ENCODE assay signal across 8 mouse cellular contexts in the genomic region with DNA sequence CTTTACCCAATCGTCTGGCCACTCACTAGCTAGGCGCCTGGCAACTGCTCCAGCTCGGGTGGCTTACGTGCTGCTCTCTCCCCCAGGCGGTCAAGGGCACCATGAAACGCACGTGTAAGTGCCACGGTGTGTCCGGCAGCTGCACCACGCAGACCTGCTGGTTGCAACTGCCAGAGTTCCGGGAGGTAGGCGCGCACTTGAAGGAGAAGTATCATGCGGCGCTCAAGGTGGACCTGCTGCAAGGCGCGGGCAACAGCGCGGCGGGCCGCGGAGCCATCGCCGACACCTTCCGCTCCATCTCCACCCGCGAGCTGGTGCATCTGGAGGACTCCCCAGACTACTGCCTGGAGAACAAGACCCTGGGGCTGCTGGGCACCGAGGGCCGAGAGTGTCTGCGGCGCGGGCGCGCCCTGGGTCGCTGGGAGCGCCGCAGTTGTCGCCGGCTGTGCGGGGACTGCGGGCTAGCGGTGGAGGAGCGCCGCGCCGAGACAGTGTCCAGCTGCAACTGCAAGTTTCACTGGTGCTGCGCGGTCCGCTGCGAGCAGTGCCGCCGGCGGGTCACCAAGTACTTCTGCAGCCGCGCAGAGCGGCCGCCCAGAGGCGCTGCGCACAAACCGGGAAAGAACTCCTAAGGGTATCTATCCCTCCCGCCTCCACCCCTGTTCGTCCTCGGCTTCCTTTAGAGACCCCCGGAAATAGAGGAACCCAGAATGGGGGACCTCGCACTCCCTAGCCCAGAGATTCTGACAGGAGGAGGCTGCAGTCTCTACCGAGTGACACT. TPM values are rescaled to one million over a fixed set of nuclear protein-coding genes. Genes with fewer than 3 reads are reported as not detected.
DNase-seq lines count a peak whose midpoint lies in the region; ATAC-seq lines count a peak whose summit lies in the region.
"Had no signal": no experiment of that assay in that cellular context is flagged by ENCODE, and none has a peak within 500 bp of the region (broad histone marks: within the 10 kb centered on the region; RNA-seq: fewer than 3 reads in every experiment).

No protein-coding gene starts in this region.

- H3K27me3 ChIP-seq in embryonic facial prominence, embryonic 11.5 days (ENCODE audit: control insufficient read depth, insufficient read depth, low read length) = peaks cover 66% of the 10 kb centered on the region
- peaks cover 70% of the 10 kb centered on the region for H3K27me3 ChIP-seq in limb, embryonic 11.5 days (ENCODE audit: control insufficient read depth, insufficient read depth, low read length)
- peaks cover 82% of the 10 kb centered on the region for H3K27me3 ChIP-seq in neural tube, embryonic 13.5 days

- peak overlapping the region; percentile 96 for H3K4me2 ChIP-seq in embryonic facial prominence, embryonic 11.5 days (ENCODE audit: low read depth, low read length)
- H3K4me2 ChIP-seq in limb, embryonic 11.5 days (ENCODE audit: low read depth, severe bottlenecking) = peak overlapping the region; percentile 95
- peak overlapping the region; percentile 94 for H3K4me2 ChIP-seq in neural tube, embryonic 13.5 days

- ATAC-seq in embryonic facial prominence, embryonic 11.5 days (replicated peaks; ENCODE audit: insufficient number of reproducible peaks, low FRiP score, low TSS enrichment, low read depth) = no peak; the same call in 1 of the 2 replicates
- no peak for ATAC-seq in limb, embryonic 11.5 days (ENCODE audit: insufficient number of reproducible peaks, low FRiP score, low TSS enrichment, low read depth)
- peak; percentile 24 for ATAC-seq in neural tube, embryonic 13.5 days (ENCODE audit: low read depth)

- peaks cover 10% of the 10 kb centered on the region for H3K4me1 ChIP-seq in embryonic facial prominence, embryonic 11.5 days (ENCODE audit: control insufficient read depth, insufficient read depth, low read length)
- H3K4me1 ChIP-seq in limb, embryonic 11.5 days (ENCODE audit: control insufficient read depth, insufficient read depth, low read length) = peaks cover 10% of the 10 kb centered on the region
- peaks cover 61% of the 10 kb centered on the region for H3K4me1 ChIP-seq in neural tube, embryonic 13.5 days (replicated peaks)

- H3K36me3 ChIP-seq in embryonic facial prominence, embryonic 11.5 days (replicated peaks; ENCODE audit: control insufficient read depth, insufficient read depth, low read depth, low read length) = no peaks in the 10 kb centered on the region
- H3K36me3 ChIP-seq in limb, embryonic 11.5 days (ENCODE audit: control insufficient read depth, insufficient read depth, low read length) = no peaks in the 10 kb centered on the region
- H3K36me3 ChIP-seq in neural tube, embryonic 13.5 days = no peaks in the 10 kb centered on the region

- under 1% methylated on average over 66 of the region's 66 CpGs for WGBS in embryonic facial prominence, embryonic 11.5 days
- under 1% methylated on average over 66 of the region's 66 CpGs for WGBS in limb, embryonic 11.5 days
- under 1% methylated on average over 66 of the region's 66 CpGs for WGBS in neural tube, embryonic 13.5 days

- no peaks in the 10 kb centered on the region for H3K9me3 ChIP-seq in embryonic facial prominence, embryonic 11.5 days (replicated peaks; ENCODE audit: control insufficient read depth, low read length)
- H3K9me3 ChIP-seq in limb, embryonic 11.5 days (ENCODE audit: control insufficient read depth, low read length) = no peaks in the 10 kb centered on the region
- no peaks in the 10 kb centered on the region for H3K9me3 ChIP-seq in neural tube, embryonic 13.5 days

- H3K4me3 ChIP-seq in embryonic facial prominence, embryonic 11.5 days (ENCODE audit: low read depth, low read length) = peak overlapping the region; percentile 46
- peak overlapping the region; percentile 42 for H3K4me3 ChIP-seq in limb, embryonic 11.5 days (ENCODE audit: low read depth, low read length)
- H3K4me3 ChIP-seq in neural tube, embryonic 13.5 days = peak overlapping the region; percentile 51

- H3K9ac ChIP-seq in embryonic facial prominence, embryonic 11.5 days (replicated peaks; ENCODE audit: low read length) = peak overlapping the region; percentile 26
- peak overlapping the region; percentile 49; the same call in 1 of the 2 replicates for H3K9ac ChIP-seq in limb, embryonic 11.5 days (ENCODE audit: low read length)
- H3K9ac ChIP-seq in neural tube, embryonic 13.5 days = peak overlapping the region; percentile 66

- no peak overlapping the region for H3K27ac ChIP-seq in embryonic facial prominence, embryonic 11.5 days (replicated peaks; ENCODE audit: low read depth, low read length)
- H3K27ac ChIP-seq in limb, embryonic 11.5 days (replicated peaks; ENCODE audit: low read depth, low read length) = no peak overlapping the region
- 0 out of 2 replicates have a peak overlapping the region, but pooled peaks have one; percentile 59 for H3K27ac ChIP-seq in neural tube, embryonic 13.5 days (replicated peaks)

- peak; percentile 48 for DNase-seq in ovary, postnatal 36 days (ENCODE audit: low spot score)
- no peak for DNase-seq in ovary, postnatal 14 days (ENCODE audit: low spot score)
- peak; percentile 64 for DNase-seq in embryonic facial prominence, embryonic 11.5 days (ENCODE audit: low spot score)
- peak; percentile 41 for DNase-seq in heart, postnatal 4 days
- DNase-seq in limb, embryonic 11.5 days (ENCODE audit: low spot score) = peak; percentile 73
- no peak for DNase-seq in urinary bladder, postnatal 4 days (ENCODE audit: low spot score in 2 of 2)

RNA-seq across cellular contexts. Expression of a gene that starts 18.4 kb away (rescaled TPM):
- 0.06 and 0.49 TPM in 2 replicates for polyA plus RNA-seq in embryonic facial prominence, embryonic 11.5 days (2014; fragmentation: Nextera tagmentation; extraction: Ambion mirVana)
- not detected for total RNA-seq in heart, postnatal 4 days (2021)
- not detected in 2 replicates for polyA plus RNA-seq in limb, embryonic 11.5 days (2014; fragmentation: Nextera tagmentation; extraction: Ambion mirVana)
- 0.54 and 0.89 TPM in 2 replicates for polyA plus RNA-seq in neural tube, embryonic 13.5 days (2015; fragmentation: Nextera tagmentation; extraction: Ambion mirVana)
- total RNA-seq: common myeloid progenitor, adult 5-6 weeks had no signal

RNA-seq across cellular contexts. Expression of a gene that starts 34.0 kb away (rescaled TPM):
- polyA plus RNA-seq in embryonic facial prominence, embryonic 11.5 days (2014; fragmentation: Nextera tagmentation; extraction: Ambion mirVana) = 0.17 and 0.24 TPM in 2 replicates
- 1 to 10 TPM; 3.9 to 4.2 TPM for total RNA-seq in heart, postnatal 4 days (2021)
- 0.24 and 0.33 TPM in 2 replicates for polyA plus RNA-seq in limb, embryonic 11.5 days (2014; fragmentation: Nextera tagmentation; extraction: Ambion mirVana)
- polyA plus RNA-seq in neural tube, embryonic 13.5 days (2015; fragmentation: Nextera tagmentation; extraction: Ambion mirVana) = 0.13 and 0.43 TPM in 2 replicates

RNA-seq across cellular contexts. Expression of a gene that starts 41.0 kb away (rescaled TPM):
- not detected in 2 replicates for polyA plus RNA-seq in embryonic facial prominence, embryonic 11.5 days (2014; fragmentation: Nextera tagmentation; extraction: Ambion mirVana)
- total RNA-seq in heart, postnatal 4 days (2021) = not detected
- not detected in 2 replicates for polyA plus RNA-seq in limb, embryonic 11.5 days (2014; fragmentation: Nextera tagmentation; extraction: Ambion mirVana)
- polyA plus RNA-seq in neural tube, embryonic 13.5 days (2015; fragmentation: Nextera tagmentation; extraction: Ambion mirVana) = not detected in 2 replicates
- total RNA-seq: common myeloid progenitor, adult 5-6 weeks had no signal

RNA-seq across cellular contexts. Expression of a gene that starts 43.6 kb away (rescaled TPM):
- polyA plus RNA-seq in embryonic facial prominence, embryonic 11.5 days (2014; fragmentation: Nextera tagmentation; extraction: Ambion mirVana) = 466 and 508 TPM in 2 replicates
- total RNA-seq in heart, postnatal 4 days (2021) = 1,000 to 10,000 TPM; 1,200 to 1,283 TPM
- 542 and 551 TPM in 2 replicates for polyA plus RNA-seq in limb, embryonic 11.5 days (2014; fragmentation: Nextera tagmentation; extraction: Ambion mirVana)
- polyA plus RNA-seq in neural tube, embryonic 13.5 days (2015; fragmentation: Nextera tagmentation; extraction: Ambion mirVana) = 654 and 741 TPM in 2 replicates

RNA-seq across cellular contexts. Expression of a gene that starts 51.0 kb away (rescaled TPM):
- 23.5 and 25.4 TPM in 2 replicates for polyA plus RNA-seq in embryonic facial prominence, embryonic 11.5 days (2014; fragmentation: Nextera tagmentation; extraction: Ambion mirVana)
- 10 to 100 TPM; 43.7 to 44.5 TPM for total RNA-seq in heart, postnatal 4 days (2021)
- polyA plus RNA-seq in limb, embryonic 11.5 days (2014; fragmentation: Nextera tagmentation; extraction: Ambion mirVana) = 26.5 and 34.7 TPM in 2 replicates
- 24.5 and 26.0 TPM in 2 replicates for polyA plus RNA-seq in neural tube, embryonic 13.5 days (2015; fragmentation: Nextera tagmentation; extraction: Ambion mirVana)

Comparison
In these comparisons a context has a peak if more than half of its experiments do, and no peak if none do; other contexts are left out.
1. DNase-seq: peak in ovary, postnatal 36 days (single experiment), embryonic facial prominence, embryonic 11.5 days (single experiment), heart, postnatal 4 days (single experiment) and limb, embryonic 11.5 days (single experiment); none in ovary, postnatal 14 days (single experiment) and urinary bladder, postnatal 4 days (0 of 2).
2. Peak in every context shown above with its lines, with median percentiles within 50 percentile points of each other: H3K4me2 ChIP-seq, H3K4me3 ChIP-seq and H3K9ac ChIP-seq.